Mouse (Mus musculus) neural tube, embryonic 12.5 days (tissue): ENCODE measurements around the gene Vps35l. TPM values are rescaled to one million over a fixed set of nuclear protein-coding genes. Genes with fewer than 3 reads are reported as not detected.

Experiments
- ATAC-seq: fragments of 200-750 bp; cut with Nextera tagmentation; 2 replicates; pipeline ENCODE4 v1.8.0; 2017; ENCODE audit warnings: low read depth, mild to moderate bottlenecking, moderate TSS enrichment, moderate library complexity; ENCODE audit not compliant: low FRiP score
- H3K27ac ChIP-seq: fragments of 300-500 bp; sonication (generic); 2 replicates; pipeline ENCODE4 v1.5.1; 2016
- H3K27me3 ChIP-seq: fragments of 300-500 bp; sonication (generic); replicated peaks from 2 replicates; pipeline ENCODE4 v1.6.1; 2016; ENCODE audit warnings: mild to moderate bottlenecking
- H3K36me3 ChIP-seq: fragments of 300-500 bp; sonication (generic); 2 replicates; pipeline ENCODE4 v1.6.1; 2016; ENCODE audit warnings: mild to moderate bottlenecking
- H3K4me1 ChIP-seq: fragments of 300-500 bp; sonication (generic); 2 replicates; pipeline ENCODE4 v1.6.1; 2016
- H3K4me2 ChIP-seq: fragments of 300-500 bp; sonication (generic); replicated peaks from 2 replicates; pipeline ENCODE4 v1.6.1; 2016; ENCODE audit warnings: mild to moderate bottlenecking
- H3K4me3 ChIP-seq: fragments of 300-500 bp; sonication (generic); 2 replicates; pipeline ENCODE4 v1.5.1; 2016
- H3K9ac ChIP-seq: fragments of 300-500 bp; sonication (generic); 2 replicates; pipeline ENCODE4 v1.6.1; 2016; ENCODE audit warnings: mild to moderate bottlenecking
- H3K9me3 ChIP-seq: fragments of 300-500 bp; sonication (generic); 2 replicates; pipeline ENCODE4 v1.6.1; 2016; ENCODE audit warnings: mild to moderate bottlenecking
- WGBS: fragments of 180-500 bp; shearing (Covaris S2); methylation state at CpG from one replicate; pipeline ENCODE4 v1.1.7; 2016; 5-methylcytosine and 5-hydroxymethylcytosine counted together
- polyA plus RNA-seq: library from polyadenylated mRNA; unstranded; fragments of >200 nt; fragmentation: Nextera tagmentation; extraction: Ambion mirVana; gene quantifications from 2 replicates; pipeline ENCODE4 v1.2.1, GENCODE M21; 2016

Vps35l gene
- 86.2 and 87.2 TPM in 2 replicates for polyA plus RNA-seq

DNA sequence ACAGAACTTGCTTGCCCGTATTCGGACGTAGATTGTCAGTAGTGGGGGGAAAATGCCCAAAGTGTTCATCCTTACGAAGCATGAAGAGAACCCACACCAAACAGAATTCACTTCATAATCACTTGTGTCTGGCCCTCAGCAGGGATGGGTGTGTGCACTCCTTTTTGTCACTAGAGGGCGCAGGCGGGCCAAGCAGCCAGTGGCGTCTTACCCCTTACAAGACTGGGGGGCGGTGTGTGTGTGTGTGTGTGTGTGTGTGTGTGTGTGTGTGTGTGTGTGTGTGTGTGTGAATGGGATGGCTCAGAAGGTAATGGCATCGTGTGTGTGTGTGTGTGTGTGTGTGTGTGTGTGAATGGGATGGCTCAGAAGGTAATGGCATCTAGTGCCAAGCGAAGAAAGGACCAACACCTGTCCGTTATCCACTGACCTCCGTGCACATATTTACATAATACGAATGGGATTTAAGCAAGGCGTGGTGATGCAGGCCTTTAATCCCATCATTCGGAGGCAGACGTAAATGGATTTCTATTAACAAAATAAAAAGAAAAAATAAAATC lies at the start of gene Vps35l:
Vps35l (plus strand) TSS at position 252 of the 557 bp plus-strand sequence.
- 3% methylated on average over 15 of the region's 16 CpGs for WGBS
- Histone ChIP-seq H3K9ac (peak within 1 kb of the TSS; percentile 68), H3K4me2 (peak within 1 kb of the TSS; percentile 82), H3K27me3 (no peaks in the 10 kb centered on the region), H3K4me3 (peak within 1 kb of the TSS; percentile 71), H3K4me1 (peaks cover 6% of the 10 kb centered on the region; the same call in 1 of the 2 replicates), H3K9me3 (no peaks in the 10 kb centered on the region), H3K27ac (no peak within 1 kb of the TSS), H3K36me3 (peaks cover 8% of the 10 kb centered on the region; the same call in 1 of the 2 replicates)
- peak; percentile 90 for ATAC-seq

DNA sequence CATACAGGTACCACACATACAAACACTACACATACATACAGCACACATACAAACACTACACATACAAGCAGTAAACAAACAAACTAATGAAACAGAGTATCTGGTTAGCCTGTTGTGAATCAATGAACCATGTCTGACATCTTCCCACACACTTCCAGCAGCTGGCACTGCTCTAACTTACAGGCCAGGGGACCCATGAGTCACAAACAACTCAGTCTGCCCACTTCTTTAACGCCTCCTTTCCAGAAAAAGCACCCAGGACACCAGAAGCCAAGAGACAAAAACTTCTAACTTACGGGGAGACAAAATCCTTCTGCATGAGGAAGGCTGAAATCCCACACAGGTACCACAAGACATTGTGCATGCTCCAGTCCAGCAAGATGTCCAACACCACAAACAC lies 48.7 kb upstream of the Vps35l start:
- Histone ChIP-seq H3K27ac (no peak overlapping the region), H3K4me1 (no peaks in the 10 kb centered on the region), H3K36me3 (peaks cover 81% of the 10 kb centered on the region), H3K9me3 (no peaks in the 10 kb centered on the region), H3K4me3 (no peak overlapping the region), H3K9ac (no peak overlapping the region), H3K27me3 (no peaks in the 10 kb centered on the region), H3K4me2 (no peak overlapping the region)
- no peak for ATAC-seq
- WGBS = 94% methylated on average over 2 of the region's 2 CpGs

DNA sequence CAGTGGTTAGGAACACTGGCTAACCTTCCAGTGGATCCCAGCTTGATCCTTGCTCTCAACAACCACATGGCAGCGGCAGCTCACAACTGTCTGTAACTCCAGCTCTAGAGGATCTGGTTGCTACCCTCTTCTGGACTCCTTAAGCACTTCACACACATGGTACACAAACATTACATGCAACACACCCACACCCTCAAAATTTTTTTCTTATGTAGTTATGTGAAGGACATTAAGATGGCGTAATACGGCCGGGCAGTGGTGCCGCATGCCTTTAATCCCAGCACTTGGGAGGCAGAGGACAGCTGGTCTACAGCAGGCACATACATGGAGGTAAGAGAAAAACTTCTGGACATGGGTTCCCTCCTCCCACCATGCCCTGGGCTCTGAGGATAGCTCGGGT lies 43.9 kb upstream of the Vps35l start:
- no peak for ATAC-seq
- peaks cover 65% of the 10 kb centered on the region for H3K36me3 ChIP-seq
- no peaks in the 10 kb centered on the region for H3K9me3 ChIP-seq
- no peak overlapping the region for H3K27ac ChIP-seq
- no peak overlapping the region for H3K4me2 ChIP-seq
- 94% methylated on average over 6 of the region's 6 CpGs for WGBS
- no peaks in the 10 kb centered on the region for H3K27me3 ChIP-seq
- H3K4me1 ChIP-seq = no peaks in the 10 kb centered on the region
- no peak overlapping the region for H3K9ac ChIP-seq
- H3K4me3 ChIP-seq = no peak overlapping the region

DNA sequence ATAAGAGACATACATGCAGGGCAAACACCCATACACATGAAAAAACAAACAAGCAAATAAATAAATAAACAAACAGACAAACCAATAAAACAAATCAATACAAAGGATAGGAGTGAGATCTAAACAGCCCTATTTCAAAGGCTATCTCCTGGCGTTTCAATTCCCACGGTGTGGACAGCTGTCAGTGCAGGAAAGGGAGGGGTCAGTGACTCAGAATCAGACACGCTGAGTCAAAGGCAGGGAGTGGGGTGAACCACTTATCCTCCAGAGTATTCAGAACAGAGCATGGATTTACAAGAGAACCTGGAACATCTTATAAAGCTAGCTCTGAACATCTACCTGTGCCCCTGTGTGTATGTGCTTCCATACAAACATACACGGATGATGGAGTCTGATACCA lies 42.9 kb upstream of the Vps35l start:
- whole genome bisulfite sequencing = 87% methylated on average over 4 of the region's 4 CpGs

DNA sequence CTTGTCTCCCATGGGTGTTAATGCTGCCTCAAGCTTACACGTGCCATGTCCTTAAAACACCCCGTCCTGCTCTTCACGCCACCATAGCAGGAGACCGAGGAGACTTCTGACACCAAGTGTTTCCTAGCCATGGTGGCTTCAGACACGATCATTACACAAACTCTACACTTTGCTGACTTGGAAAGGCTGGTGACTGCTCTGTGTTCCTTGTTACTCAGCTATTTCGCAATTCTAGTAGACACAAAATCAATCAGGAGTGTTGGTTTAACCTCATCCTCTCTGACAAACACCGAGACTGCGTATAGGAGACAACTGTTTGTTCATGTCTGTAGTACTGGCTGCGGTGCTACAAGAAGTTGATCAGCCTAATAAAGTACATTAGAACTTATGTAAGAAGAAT lies 41.1 kb upstream of the Vps35l start:
- H3K4me3 ChIP-seq = no peak overlapping the region
- no peak overlapping the region for H3K4me2 ChIP-seq
- no peak for ATAC-seq
- peaks cover 4% of the 10 kb centered on the region; the same call in 1 of the 2 replicates for H3K4me1 ChIP-seq
- WGBS = 96% methylated on average over 9 of the region's 9 CpGs
- no peak overlapping the region for H3K27ac ChIP-seq
- peaks cover 41% of the 10 kb centered on the region for H3K36me3 ChIP-seq
- H3K9me3 ChIP-seq = no peaks in the 10 kb centered on the region
- no peak overlapping the region for H3K9ac ChIP-seq
- no peaks in the 10 kb centered on the region for H3K27me3 ChIP-seq

More for the DNA sequence above, 42.9 kb upstream of the Vps35l start:
- Histone ChIP-seq H3K4me3 (no peak overlapping the region), H3K27ac (no peak overlapping the region), H3K4me1 (no peaks in the 10 kb centered on the region), H3K27me3 (no peaks in the 10 kb centered on the region), H3K9me3 (no peaks in the 10 kb centered on the region), H3K4me2 (no peak overlapping the region), H3K9ac (no peak overlapping the region), H3K36me3 (peaks cover 55% of the 10 kb centered on the region)
- ATAC-seq = no peak

DNA sequence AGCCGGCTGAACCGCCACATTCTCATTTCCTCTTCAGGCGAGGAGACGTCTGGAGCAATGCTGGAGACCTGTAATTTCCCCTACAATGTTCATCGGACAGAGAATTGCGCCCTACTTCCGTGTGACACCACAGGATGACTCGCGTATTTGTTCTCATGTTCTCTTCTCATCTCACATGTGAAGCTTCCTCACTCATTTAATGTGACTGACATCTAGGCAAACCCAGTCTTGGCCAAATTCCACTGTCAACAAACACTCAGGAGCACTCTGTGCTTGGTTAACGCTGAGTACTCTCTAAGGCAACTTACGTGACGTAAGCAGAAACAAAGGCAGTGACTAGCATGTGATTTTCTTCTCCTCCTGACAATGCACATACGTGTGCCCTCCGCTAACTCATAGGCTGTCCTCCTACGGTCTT lies 36.9 kb upstream of the Vps35l start:
- WGBS = 92% methylated on average over 15 of the region's 15 CpGs
- no peak overlapping the region for H3K27ac ChIP-seq

DNA sequence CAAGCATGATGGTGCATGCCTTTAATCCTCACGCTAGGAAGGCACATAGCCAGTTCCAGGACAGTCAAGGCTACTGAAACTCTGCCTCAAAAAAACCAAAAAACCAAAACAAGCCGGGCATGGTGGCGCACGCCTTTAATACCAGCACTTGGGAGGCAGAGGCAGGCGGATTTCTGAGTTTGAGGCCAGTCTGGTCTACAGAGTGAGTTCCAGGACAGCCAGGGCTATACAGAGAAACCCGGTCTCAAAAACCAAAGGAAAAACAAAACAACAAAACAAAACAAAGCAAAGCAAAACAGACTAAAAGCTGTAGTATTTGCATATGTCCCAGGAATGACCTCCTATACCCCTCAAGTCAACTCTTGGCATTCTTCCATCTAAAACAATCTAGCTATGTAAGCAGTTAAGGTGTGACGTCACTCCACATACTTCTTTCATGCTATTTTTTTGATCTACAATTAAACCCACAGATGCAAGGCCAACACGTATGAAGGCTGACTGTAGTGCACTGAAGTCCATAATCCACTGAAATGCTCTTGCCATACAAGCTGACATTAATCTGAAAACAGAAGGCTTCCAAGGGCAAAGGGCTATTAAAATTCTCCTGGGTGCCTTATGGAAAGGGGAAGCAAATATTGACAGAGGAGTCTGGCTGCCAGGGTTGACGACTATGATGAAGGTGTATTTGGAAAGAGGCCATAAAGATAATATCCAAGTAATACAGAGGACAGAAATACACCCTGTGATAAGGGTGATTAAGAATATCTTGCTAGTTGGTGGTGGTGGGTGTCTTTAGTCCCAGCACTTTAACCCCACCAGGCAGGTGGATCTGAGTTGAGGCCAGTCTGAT lies 35.8 kb upstream of the Vps35l start:
- no peak for ATAC-seq
- Histone ChIP-seq H3K4me1 (peaks cover 20% of the 10 kb centered on the region; the same call in 1 of the 2 replicates), H3K27me3 (no peaks in the 10 kb centered on the region), H3K9me3 (no peaks in the 10 kb centered on the region), H3K4me2 (peak overlapping the region; percentile 78), H3K36me3 (no peaks in the 10 kb centered on the region), H3K9ac (no peak overlapping the region), H3K4me3 (peak overlapping the region; percentile 86), H3K27ac (no peak overlapping the region)
- 79% methylated on average over 9 of the region's 9 CpGs for WGBS

More for the DNA sequence above, 36.9 kb upstream of the Vps35l start:
- no peaks in the 10 kb centered on the region for H3K27me3 ChIP-seq
- H3K9me3 ChIP-seq = no peaks in the 10 kb centered on the region
- H3K4me1 ChIP-seq = peaks cover 20% of the 10 kb centered on the region; the same call in 1 of the 2 replicates
- no peak overlapping the region; the same call in 1 of the 2 replicates for H3K4me2 ChIP-seq
- H3K9ac ChIP-seq = no peak overlapping the region
- H3K4me3 ChIP-seq = no peak overlapping the region
- H3K36me3 ChIP-seq = peaks cover 3% of the 10 kb centered on the region
- no peak for ATAC-seq

DNA sequence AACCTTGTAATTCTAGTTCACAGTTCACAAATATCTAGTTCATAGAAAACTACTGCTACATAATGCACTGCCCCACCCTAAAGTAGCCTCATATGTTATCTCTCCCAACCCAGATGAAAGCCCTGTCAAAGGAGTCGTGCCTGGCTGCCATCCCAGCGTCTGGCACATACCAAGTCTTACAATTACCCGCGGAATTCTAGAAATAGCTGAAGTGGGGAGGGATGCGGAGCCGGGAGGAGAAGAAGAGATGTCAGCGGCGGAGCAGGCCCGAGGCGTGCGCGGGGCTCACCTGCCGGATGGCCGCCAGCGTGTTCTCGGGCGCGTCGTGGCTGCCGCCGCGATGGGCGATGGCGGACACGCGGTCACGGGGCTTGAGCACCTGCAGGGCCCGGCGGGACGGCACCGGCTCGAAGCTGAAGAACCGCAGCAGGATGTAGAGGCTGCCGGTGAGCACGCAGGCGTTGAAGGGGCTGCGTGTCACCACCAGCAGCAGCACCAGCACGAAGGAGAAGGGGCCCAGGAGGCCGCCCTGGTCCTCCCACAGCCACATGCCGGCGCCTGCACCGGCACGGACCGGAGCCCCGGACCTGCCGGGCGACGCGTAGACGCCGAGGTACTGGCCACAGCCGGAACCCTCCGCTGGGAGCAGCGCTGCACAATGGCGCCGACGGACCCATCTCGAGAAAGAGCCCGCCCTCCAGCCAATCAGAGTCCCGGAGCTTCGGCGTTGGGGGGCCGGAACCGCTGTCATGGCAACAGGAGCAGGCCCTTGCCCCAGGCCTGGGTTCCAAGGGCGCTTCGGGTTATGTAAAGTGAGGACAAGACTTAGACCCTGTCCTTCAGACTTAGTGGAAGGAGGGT lies 34.7 kb upstream of the Vps35l start, which contains the start of gene Gde1:
Gde1 (minus strand) TSS at position 678 of the 861 bp plus-strand sequence.
- Histone ChIP-seq H3K27ac (peak within 1 kb of the TSS; percentile 76), H3K36me3 (no peaks in the 10 kb centered on the region), H3K27me3 (no peaks in the 10 kb centered on the region), H3K9me3 (no peaks in the 10 kb centered on the region), H3K4me1 (peaks cover 20% of the 10 kb centered on the region; the same call in 1 of the 2 replicates), H3K9ac (peak within 1 kb of the TSS; percentile 96), H3K4me3 (peak within 1 kb of the TSS; percentile 86), H3K4me2 (peak within 1 kb of the TSS; percentile 78)
- WGBS = under 1% methylated on average over 66 of the region's 66 CpGs
- ATAC-seq = peak; percentile 95

DNA sequence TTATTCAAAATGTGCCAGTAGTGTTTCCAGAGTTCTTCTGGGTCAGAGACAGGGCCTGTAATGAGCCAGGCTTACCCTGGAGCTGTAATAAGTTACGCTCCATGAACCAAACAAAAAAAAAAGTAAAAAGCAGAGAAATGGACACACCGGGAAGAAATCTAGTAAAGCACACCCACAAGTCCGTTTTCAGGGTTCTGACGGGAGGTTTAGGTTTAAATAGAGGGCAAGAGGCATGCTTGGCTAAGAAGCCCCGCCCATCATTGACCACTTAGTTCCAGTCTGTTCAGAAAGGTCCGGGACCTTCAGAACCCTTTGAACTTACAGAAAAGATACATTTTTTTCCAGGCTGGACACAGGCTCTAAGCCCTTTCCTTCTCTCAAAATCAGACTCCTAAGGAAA lies 34.0 kb upstream of the Vps35l start:
- peak overlapping the region; percentile 78 for H3K4me2 ChIP-seq
- no peak overlapping the region for H3K27ac ChIP-seq
- H3K4me1 ChIP-seq = peaks cover 20% of the 10 kb centered on the region; the same call in 1 of the 2 replicates
- H3K4me3 ChIP-seq = no peak overlapping the region
- 29% methylated on average over 6 of the region's 6 CpGs for WGBS
- no peaks in the 10 kb centered on the region for H3K9me3 ChIP-seq
- H3K27me3 ChIP-seq = no peaks in the 10 kb centered on the region
- H3K36me3 ChIP-seq = no peaks in the 10 kb centered on the region
- H3K9ac ChIP-seq = no peak overlapping the region
- peak; percentile 17 for ATAC-seq

DNA sequence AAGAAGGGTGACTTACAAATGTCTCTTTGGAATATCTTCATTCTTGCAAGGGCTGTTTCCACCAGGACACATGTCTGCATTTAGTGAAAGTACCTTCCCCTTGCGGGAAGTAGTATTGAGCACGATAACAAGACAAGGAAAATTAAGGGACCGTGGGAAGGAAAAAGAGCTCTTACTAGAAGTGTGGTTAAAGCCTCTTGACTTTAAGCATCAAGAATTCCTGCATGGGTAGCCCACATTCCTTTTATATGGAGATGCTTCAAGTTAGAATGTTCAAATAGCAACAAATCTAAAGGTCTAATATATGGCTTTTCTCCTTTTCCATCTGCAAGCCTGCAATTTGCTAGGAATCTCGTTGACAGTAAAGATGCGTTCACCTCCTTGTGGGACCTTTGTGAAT lies 33.5 kb upstream of the Vps35l start:
- Histone ChIP-seq H3K9me3 (no peaks in the 10 kb centered on the region), H3K27ac (no peak overlapping the region), H3K27me3 (no peaks in the 10 kb centered on the region), H3K4me2 (no peak overlapping the region), H3K4me3 (no peak overlapping the region), H3K36me3 (no peaks in the 10 kb centered on the region), H3K9ac (no peak overlapping the region), H3K4me1 (peaks cover 20% of the 10 kb centered on the region; the same call in 1 of the 2 replicates)
- ATAC-seq = no peak
- 93% methylated on average over 5 of the region's 5 CpGs for WGBS

DNA sequence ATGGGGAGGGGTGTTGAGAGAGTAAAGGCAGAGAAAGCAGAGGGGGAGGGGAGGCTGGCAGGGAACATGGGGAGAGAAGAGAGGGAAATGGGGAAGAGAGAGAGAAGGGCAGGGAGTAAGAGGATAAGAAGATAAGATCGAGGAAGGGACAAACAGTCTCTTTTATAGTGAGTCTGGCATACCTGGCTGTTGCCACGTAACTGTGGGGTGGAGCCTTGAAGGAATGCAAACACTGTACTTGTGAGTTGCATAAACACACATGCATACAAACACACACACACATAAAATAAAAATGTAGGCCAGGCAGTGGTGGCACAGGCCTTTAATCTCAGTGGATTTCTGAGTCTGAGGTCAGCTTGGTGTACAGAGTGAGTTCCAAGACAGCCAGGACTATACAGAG lies 32.8 kb upstream of the Vps35l start:
- H3K27ac ChIP-seq = no peak overlapping the region
- H3K9ac ChIP-seq = no peak overlapping the region
- H3K27me3 ChIP-seq = no peaks in the 10 kb centered on the region
- no peaks in the 10 kb centered on the region for H3K36me3 ChIP-seq
- H3K4me1 ChIP-seq = peaks cover 20% of the 10 kb centered on the region; the same call in 1 of the 2 replicates
- H3K4me2 ChIP-seq = no peak overlapping the region
- no peak for ATAC-seq
- no peaks in the 10 kb centered on the region for H3K9me3 ChIP-seq
- WGBS = 97% methylated on average over 2 of the region's 2 CpGs
- no peak overlapping the region for H3K4me3 ChIP-seq

DNA sequence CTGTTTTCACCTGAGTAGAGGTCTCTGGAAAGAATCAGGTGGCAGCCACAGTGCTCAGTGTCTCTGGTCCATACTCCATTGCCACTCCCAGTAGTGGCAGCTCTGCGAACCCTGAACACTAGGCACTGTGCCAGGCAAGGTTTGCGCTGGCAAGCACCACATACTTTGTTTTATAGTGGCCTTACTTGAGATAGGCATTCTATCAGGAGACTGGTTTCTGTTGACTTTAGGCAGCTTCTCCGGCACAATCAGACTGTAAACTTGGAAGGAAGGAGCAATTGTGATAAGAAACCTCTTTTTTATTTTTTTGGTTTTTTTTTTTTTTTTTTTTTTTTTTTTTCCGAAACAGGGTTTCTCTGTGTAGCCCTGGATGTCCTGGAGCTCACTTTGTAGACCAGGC lies 32.0 kb upstream of the Vps35l start:
- no peaks in the 10 kb centered on the region for H3K36me3 ChIP-seq
- no peak for ATAC-seq
- H3K27me3 ChIP-seq = no peaks in the 10 kb centered on the region
- WGBS = 89% methylated on average over 4 of the region's 4 CpGs
- H3K9ac ChIP-seq = no peak overlapping the region
- H3K4me2 ChIP-seq = no peak overlapping the region
- no peaks in the 10 kb centered on the region for H3K9me3 ChIP-seq
- H3K4me3 ChIP-seq = no peak overlapping the region
- peaks cover 22% of the 10 kb centered on the region for H3K4me1 ChIP-seq
- H3K27ac ChIP-seq = no peak overlapping the region
